Mouse (Mus musculus): ENCODE results near the gene Tmem56.

DNA sequence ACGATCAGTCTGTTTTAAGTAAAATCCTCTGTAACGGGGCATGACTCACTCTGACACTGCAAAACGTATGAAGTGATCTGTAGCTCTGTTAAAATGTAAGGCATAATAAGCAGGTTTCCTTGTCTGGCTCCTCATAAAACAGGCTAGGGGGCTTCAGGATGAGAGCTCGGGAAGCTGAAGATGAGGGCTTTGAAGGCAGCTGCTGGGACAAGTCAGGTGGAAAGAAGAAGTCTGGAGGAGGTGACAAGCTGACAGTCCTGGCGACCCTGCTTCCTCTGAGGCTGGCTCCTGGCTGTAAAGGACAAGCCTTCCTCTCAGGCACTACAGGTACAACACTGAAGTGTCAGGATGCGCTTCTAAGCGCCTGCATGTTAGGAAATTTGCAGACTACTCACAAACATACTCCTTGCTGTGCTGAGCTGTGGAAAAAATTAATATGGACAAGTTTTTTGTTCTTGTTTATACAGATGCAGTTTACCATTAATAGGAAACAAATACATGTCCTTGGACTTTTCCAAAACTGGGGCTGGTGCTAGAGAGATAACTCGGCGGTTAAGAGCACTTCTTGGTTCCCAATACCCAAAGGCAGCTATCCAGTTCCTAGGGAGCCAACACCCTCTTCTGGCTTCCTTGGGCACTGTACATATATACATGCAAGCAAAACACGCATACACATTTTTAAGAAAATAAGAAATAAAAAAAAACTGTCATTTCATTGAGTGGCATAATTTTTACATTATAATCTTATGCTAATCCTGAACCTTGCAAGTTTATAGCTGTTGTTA, 125.2 kb downstream of the Tmem56 start:
- TF ChIP-seq MAFK (IDR thresholded peaks at IDR 0.05; ENCODE audit: insufficient read depth, low read depth, low read length) (no peak), ZC3H11A (IDR thresholded peaks at IDR 0.05; ENCODE audit: borderline replicate concordance, low read depth, low read length) (no peak)

Data from ES-E14 (cell line).